Mouse (Mus musculus): ENCODE data around the gene Gm10985. TPM values are rescaled to one million over a fixed set of nuclear protein-coding genes. Genes with fewer than 3 reads are reported as not detected.
A peak's percentile ranks its signal among the peaks of the same experiment; 100 is the strongest.

Gene Gm10985
- polyA plus RNA-seq, 1 experiment = not detected

DNA sequence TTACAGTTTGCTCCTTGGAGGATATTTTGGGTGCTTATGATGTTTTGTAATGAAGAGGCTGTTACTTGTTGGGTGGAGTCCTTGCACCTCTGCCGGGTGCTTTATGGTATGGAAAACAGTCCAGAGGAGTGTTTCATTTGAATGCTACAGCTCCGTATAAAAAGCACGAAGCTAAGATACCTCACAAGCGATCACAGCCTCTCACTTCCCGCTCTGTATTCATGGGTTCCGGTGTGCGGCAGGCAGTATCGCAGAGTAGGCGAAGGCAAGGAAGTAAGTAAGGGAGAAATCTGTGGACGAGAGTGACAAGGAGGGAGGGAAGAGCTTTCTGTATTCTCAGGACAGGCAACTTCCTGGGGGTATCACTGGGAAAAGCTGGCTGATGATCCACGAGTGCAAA, 3.4 kb downstream of the Gm10985 start:
- H3K4me3 ChIP-seq (ENCODE audit: control insufficient read depth, low read depth, low read length) = no peak overlapping the region
- H3K36me3 ChIP-seq (ENCODE audit: control insufficient read depth, insufficient read depth, low read length) = no peaks in the 10 kb centered on the region
- H3K4me1 ChIP-seq (ENCODE audit: control insufficient read depth, insufficient read depth, low read length) = no peaks in the 10 kb centered on the region
- TF ChIP-seq CTCF (IDR thresholded peaks at IDR 0.05; ENCODE audit: control insufficient read depth, insufficient read depth, insufficient replicate concordance, low read depth, low read length) (no peak), POLR2A (IDR thresholded peaks at IDR 0.05; ENCODE audit: control insufficient read depth, low read depth, low read length) (no peak)
- H3K27me3 ChIP-seq (ENCODE audit: control insufficient read depth, insufficient read depth, low read length) = no peaks in the 10 kb centered on the region
- H3K27ac ChIP-seq (ENCODE audit: control insufficient read depth, insufficient read depth, low read depth, low read length) = no peak overlapping the region

DNA sequence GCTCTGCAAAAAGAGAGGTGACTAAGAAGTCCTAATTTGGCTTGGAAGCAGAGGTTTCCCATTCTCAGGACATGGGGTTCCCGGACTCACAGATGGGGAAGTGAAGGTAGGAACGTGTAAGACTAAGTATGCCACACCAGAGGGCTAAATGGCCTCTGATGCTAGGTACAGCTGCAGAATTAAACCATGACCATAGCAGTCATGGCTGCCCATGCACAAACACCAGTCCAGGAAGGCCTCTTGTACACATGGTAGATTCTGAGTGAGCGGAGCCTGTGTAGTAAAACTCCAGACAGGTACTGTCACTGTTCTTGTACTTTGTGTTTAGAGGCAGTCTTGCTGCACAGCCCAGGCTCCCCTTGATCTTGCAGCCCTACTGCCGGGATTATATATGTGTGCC, 9.4 kb downstream of the Gm10985 start:
- H3K27ac ChIP-seq (ENCODE audit: control insufficient read depth, insufficient read depth, low read depth, low read length) = no peak overlapping the region
- TF ChIP-seq POLR2A (IDR thresholded peaks at IDR 0.05; ENCODE audit: control insufficient read depth, low read depth, low read length) = no peak
- TF ChIP-seq CTCF (IDR thresholded peaks at IDR 0.05; ENCODE audit: control insufficient read depth, insufficient read depth, insufficient replicate concordance, low read depth, low read length) = no peak
- H3K27me3 ChIP-seq (ENCODE audit: control insufficient read depth, insufficient read depth, low read length) = no peaks in the 10 kb centered on the region
- peaks cover under 1% of the 10 kb centered on the region for H3K36me3 ChIP-seq (ENCODE audit: control insufficient read depth, insufficient read depth, low read length)
- H3K4me3 ChIP-seq (ENCODE audit: control insufficient read depth, low read depth, low read length) = no peak overlapping the region
- no peaks in the 10 kb centered on the region for H3K4me1 ChIP-seq (ENCODE audit: control insufficient read depth, insufficient read depth, low read length)

DNA sequence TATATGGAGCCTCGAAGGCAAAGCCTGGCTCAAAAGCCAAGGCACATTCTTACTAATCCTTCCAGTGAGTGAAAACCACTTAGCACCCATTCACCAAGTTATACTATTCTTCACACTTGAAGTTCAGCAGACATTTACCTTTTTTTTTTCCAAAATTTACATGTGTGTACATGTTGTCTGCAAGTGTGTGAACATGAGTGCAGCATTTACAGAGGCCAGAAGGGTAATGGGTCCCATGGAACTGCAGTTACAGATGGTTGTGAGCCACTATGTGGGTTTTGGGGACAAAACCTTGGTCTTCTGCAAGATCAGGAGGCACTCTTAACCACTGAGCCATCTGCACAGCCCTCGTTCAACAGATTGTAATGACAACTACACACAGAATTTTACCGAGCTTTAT, 9.9 kb downstream of the Gm10985 start:
- no peak overlapping the region for H3K27ac ChIP-seq (ENCODE audit: control insufficient read depth, insufficient read depth, low read depth, low read length)
- TF ChIP-seq CTCF (IDR thresholded peaks at IDR 0.05; ENCODE audit: control insufficient read depth, insufficient read depth, insufficient replicate concordance, low read depth, low read length) = no peak
- no peak for TF ChIP-seq POLR2A (IDR thresholded peaks at IDR 0.05; ENCODE audit: control insufficient read depth, low read depth, low read length)

DNA sequence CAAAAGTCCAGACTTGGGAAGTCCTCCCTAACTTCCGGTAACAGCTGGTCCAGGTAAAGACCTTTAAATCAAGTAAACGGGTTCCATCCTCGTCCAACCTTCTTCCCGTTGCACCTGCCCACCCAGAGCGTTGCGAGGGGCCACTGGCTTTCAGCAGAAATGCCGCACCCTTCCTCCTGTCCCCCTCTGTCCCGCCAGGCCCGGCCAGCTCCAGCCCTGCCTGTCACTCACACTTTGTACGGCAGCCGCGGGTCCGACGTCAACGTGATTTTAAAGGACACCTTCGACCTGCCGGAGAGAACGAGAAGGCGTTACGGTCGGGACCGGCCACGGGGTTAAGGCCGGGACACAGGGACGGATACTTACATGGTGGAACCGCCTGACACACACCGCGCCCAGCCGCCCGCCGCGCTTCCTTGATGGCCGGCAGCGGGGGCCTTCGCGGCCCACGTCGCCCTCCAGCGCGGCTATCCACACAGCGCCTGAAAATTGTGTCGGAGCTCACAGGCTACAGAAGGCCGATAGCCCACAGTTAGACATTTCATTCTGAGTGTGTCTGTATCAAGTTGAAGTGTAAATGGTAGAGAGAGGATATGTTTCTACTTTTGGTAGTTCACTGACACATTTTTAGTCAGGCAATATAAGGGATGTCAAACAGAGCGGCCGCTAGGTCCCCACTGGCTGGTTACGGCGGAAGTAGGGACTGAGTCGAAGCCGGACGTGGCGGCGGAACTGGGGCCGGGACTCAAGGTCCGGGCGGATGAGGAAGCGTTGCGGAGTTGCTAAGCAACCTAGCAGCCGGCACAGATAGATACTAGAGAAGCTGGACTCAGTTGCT, 18.7 kb downstream of the Gm10985 start, which contains the start of gene Ufm1:
TSS of gene Ufm1 (minus strand) at position 448 of the 838 bp plus-strand sequence.
- TF ChIP-seq CTCF (IDR thresholded peaks at IDR 0.05; ENCODE audit: control insufficient read depth, insufficient read depth, insufficient replicate concordance, low read depth, low read length) = no peak
- peak; percentile 54 for TF ChIP-seq POLR2A (IDR thresholded peaks at IDR 0.05; ENCODE audit: control insufficient read depth, low read depth, low read length)
- Histone ChIP-seq H3K27me3 (ENCODE audit: control insufficient read depth, insufficient read depth, low read length) (no peaks in the 10 kb centered on the region), H3K36me3 (ENCODE audit: control insufficient read depth, insufficient read depth, low read length) (peaks cover 3% of the 10 kb centered on the region), H3K4me3 (ENCODE audit: control insufficient read depth, low read depth, low read length) (peak within 1 kb of the TSS; percentile 93), H3K4me1 (ENCODE audit: control insufficient read depth, insufficient read depth, low read length) (peaks cover 2% of the 10 kb centered on the region; the same call in 1 of the 2 replicates), H3K27ac (ENCODE audit: control insufficient read depth, insufficient read depth, low read depth, low read length) (peak within 1 kb of the TSS; percentile 80)

More for the DNA sequence above, 9.9 kb downstream of the Gm10985 start:
- Histone ChIP-seq H3K4me3 (ENCODE audit: control insufficient read depth, low read depth, low read length) (no peak overlapping the region), H3K36me3 (ENCODE audit: control insufficient read depth, insufficient read depth, low read length) (peaks cover 3% of the 10 kb centered on the region), H3K27me3 (ENCODE audit: control insufficient read depth, insufficient read depth, low read length) (no peaks in the 10 kb centered on the region), H3K4me1 (ENCODE audit: control insufficient read depth, insufficient read depth, low read length) (no peaks in the 10 kb centered on the region)

DNA sequence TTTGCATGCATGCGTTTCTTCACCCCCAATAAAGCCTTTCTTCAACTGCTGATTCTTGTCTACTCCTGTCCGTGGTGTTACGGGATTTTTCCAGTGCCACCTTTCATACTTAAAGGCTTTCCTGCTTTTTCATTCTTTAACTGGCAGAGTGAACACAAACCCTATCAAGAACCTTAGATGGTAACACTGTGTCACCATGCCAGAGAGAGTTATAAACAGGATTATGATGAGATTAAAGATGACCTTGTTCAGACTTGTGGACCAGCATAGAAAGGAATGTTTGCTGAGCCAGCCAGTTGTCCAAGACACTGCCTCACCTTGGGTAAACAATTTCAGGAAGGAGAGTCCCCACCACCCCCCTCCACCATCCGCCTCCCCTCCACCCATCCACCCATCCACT, 23.3 kb downstream of the Gm10985 start:
- TF ChIP-seq POLR2A (IDR thresholded peaks at IDR 0.05; ENCODE audit: control insufficient read depth, low read depth, low read length) (no peak), CTCF (IDR thresholded peaks at IDR 0.05; ENCODE audit: control insufficient read depth, insufficient read depth, insufficient replicate concordance, low read depth, low read length) (no peak)
- H3K27ac ChIP-seq (ENCODE audit: control insufficient read depth, insufficient read depth, low read depth, low read length) = no peak overlapping the region

DNA sequence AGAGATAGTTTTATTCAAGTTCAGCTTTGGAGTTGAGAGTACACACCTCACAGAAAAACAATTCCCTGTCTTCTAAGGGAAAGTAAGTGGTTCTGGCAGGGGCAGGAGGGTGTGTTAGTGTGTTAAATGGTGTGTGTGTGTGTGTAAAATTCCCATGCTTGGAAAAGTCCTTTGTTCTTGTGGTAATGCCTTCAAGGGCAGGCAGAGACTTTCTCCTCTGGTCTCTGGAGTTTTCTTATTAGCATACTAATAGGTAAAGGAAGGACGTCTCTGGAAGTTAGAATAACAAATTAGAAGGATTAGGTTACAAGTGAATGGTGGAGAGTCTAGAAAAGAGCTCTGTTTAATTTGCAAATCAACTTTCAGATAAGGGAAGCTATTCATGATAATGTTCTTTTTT, 24.4 kb downstream of the Gm10985 start:
- Histone ChIP-seq H3K27ac (ENCODE audit: control insufficient read depth, insufficient read depth, low read depth, low read length) (no peak overlapping the region), H3K36me3 (ENCODE audit: control insufficient read depth, insufficient read depth, low read length) (no peaks in the 10 kb centered on the region), H3K4me3 (ENCODE audit: control insufficient read depth, low read depth, low read length) (no peak overlapping the region), H3K27me3 (ENCODE audit: control insufficient read depth, insufficient read depth, low read length) (no peaks in the 10 kb centered on the region), H3K4me1 (ENCODE audit: control insufficient read depth, insufficient read depth, low read length) (no peaks in the 10 kb centered on the region)
- TF ChIP-seq CTCF (IDR thresholded peaks at IDR 0.05; ENCODE audit: control insufficient read depth, insufficient read depth, insufficient replicate concordance, low read depth, low read length) = no peak
- no peak for TF ChIP-seq POLR2A (IDR thresholded peaks at IDR 0.05; ENCODE audit: control insufficient read depth, low read depth, low read length)

More for the DNA sequence above, 23.3 kb downstream of the Gm10985 start:
- no peak overlapping the region for H3K4me3 ChIP-seq (ENCODE audit: control insufficient read depth, low read depth, low read length)
- no peaks in the 10 kb centered on the region for H3K4me1 ChIP-seq (ENCODE audit: control insufficient read depth, insufficient read depth, low read length)
- H3K27me3 ChIP-seq (ENCODE audit: control insufficient read depth, insufficient read depth, low read length) = no peaks in the 10 kb centered on the region
- H3K36me3 ChIP-seq (ENCODE audit: control insufficient read depth, insufficient read depth, low read length) = no peaks in the 10 kb centered on the region

DNA sequence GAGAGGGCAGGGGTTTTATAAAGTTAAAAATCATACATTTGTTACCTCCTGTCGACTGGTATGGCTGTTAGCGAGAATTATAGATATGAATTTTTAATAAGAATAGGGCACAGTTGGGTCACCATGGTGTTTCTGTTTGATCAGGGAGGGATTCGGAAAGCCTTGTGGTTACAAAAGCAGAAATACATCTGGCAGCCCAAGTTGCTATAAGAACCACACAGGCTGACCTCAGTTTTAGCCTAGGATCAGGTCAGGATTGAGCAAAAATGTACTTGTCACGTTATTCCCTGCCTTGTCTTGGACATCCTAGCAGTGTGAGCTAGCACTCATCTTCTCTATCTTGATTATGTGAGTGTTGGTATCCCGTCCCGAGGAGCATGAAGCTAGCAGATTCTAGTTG, 25.6 kb downstream of the Gm10985 start:
- H3K4me1 ChIP-seq (ENCODE audit: control insufficient read depth, insufficient read depth, low read length) = no peaks in the 10 kb centered on the region
- TF ChIP-seq POLR2A (IDR thresholded peaks at IDR 0.05; ENCODE audit: control insufficient read depth, low read depth, low read length) (no peak), CTCF (IDR thresholded peaks at IDR 0.05; ENCODE audit: control insufficient read depth, insufficient read depth, insufficient replicate concordance, low read depth, low read length) (no peak)
- no peak overlapping the region for H3K4me3 ChIP-seq (ENCODE audit: control insufficient read depth, low read depth, low read length)
- H3K27ac ChIP-seq (ENCODE audit: control insufficient read depth, insufficient read depth, low read depth, low read length) = no peak overlapping the region
- H3K27me3 ChIP-seq (ENCODE audit: control insufficient read depth, insufficient read depth, low read length) = no peaks in the 10 kb centered on the region
- H3K36me3 ChIP-seq (ENCODE audit: control insufficient read depth, insufficient read depth, low read length) = no peaks in the 10 kb centered on the region

Measured in testis, adult 2 months (tissue).